Mouse (Mus musculus) erythroblast, embryonic 14.5 days (primary cell): ENCODE results near the gene Kif6.

Experiments
- GATA1 ChIP-seq: IDR thresholded peaks from 2 replicates; pipeline ENCODE4 v1.6.1; 2012; ENCODE audit warnings: low read length, inconsistent platforms, mixed read lengths
- TAL1 ChIP-seq: IDR thresholded peaks from 3 replicates; pipeline ENCODE4 v1.6.1; 2012; ENCODE audit warnings: low read length, inconsistent platforms, mixed read lengths

- TF ChIP-seq GATA1: no peak
- no peak for TF ChIP-seq TAL1
Observed at GRCm38 (mm10) chr17:49923429-49923828, 308.5 kb downstream of the Kif6 start.
